Mouse (Mus musculus): ENCODE results near the gene Nbea.

GRCm38 (mm10) chr3:55755805-55756601 is 427.5 kb downstream of the Nbea start:
- TF ChIP-seq TCF12 (IDR thresholded peaks at IDR 0.05; ENCODE audit: insufficient read depth, poor library complexity, severe bottlenecking) (no peak), POLR2A (IDR thresholded peaks at IDR 0.05; ENCODE audit: insufficient read length, low read depth) (no peak), MAX (IDR thresholded peaks at IDR 0.05; ENCODE audit: low read depth) (no peak), TCF3 (IDR thresholded peaks at IDR 0.05; ENCODE audit: insufficient read length, low read depth) (no peak), E2F4 (IDR thresholded peaks at IDR 0.05; ENCODE audit: insufficient read depth) (no peak), POLR2AphosphoS2 (IDR thresholded peaks at IDR 0.05; ENCODE audit: insufficient read length, low read depth) (no peak), MYOG (IDR thresholded peaks at IDR 0.05; ENCODE audit: control insufficient read depth in 1 of 3, insufficient read depth in 1 of 3, insufficient read length in 2 of 3, low read depth in 2 of 3) (no peak), USF1 (IDR thresholded peaks at IDR 0.05; ENCODE audit: low read depth) (no peak), CEBPB (IDR thresholded peaks at IDR 0.05; ENCODE audit: insufficient read depth, poor library complexity, severe bottlenecking) (no peak), MYOD1 (IDR thresholded peaks at IDR 0.05; ENCODE audit: control insufficient read depth in 1 of 3, insufficient read length in 2 of 3, low read depth in 2 of 3) (no peak)

Data from myocyte (in vitro differentiated cells).